Mouse (Mus musculus) limb, embryonic 15.5 days (tissue): ENCODE measurements around the gene Amdhd2. TPM values are rescaled to one million over a fixed set of nuclear protein-coding genes. Genes with fewer than 3 reads are reported as not detected.
"Not testable (repeated sequence)": the region's sequence is repeated elsewhere in the genome, so short reads cannot be mapped to it uniquely, and the experiment has no call there.

Experiments
- ATAC-seq: fragments of 200-750 bp; cut with Nextera tagmentation; 2 replicates; pipeline ENCODE4 v1.8.0; 2017; ENCODE audit warnings: low read depth, moderate TSS enrichment; ENCODE audit not compliant: insufficient number of reproducible peaks, low FRiP score, low TSS enrichment
- H3K27ac ChIP-seq: fragments of 300-500 bp; sonication (generic); 2 replicates; pipeline ENCODE4 v1.5.1; 2015; ENCODE audit warnings: moderate library complexity, mild to moderate bottlenecking, inconsistent platforms
- H3K27me3 ChIP-seq: fragments of 300-500 bp; sonication (generic); 2 replicates; pipeline ENCODE4 v1.6.1; 2015; ENCODE audit warnings: inconsistent platforms
- H3K36me3 ChIP-seq: fragments of 300-500 bp; sonication (generic); 2 replicates; pipeline ENCODE4 v1.6.1; 2015; ENCODE audit warnings: inconsistent platforms
- H3K4me1 ChIP-seq: fragments of 300-500 bp; sonication (generic); 2 replicates; pipeline ENCODE4 v1.6.1; 2015; ENCODE audit warnings: inconsistent platforms
- H3K4me2 ChIP-seq: fragments of 300-500 bp; sonication (generic); 2 replicates; pipeline ENCODE4 v1.6.1; 2015; ENCODE audit warnings: mild to moderate bottlenecking, inconsistent platforms
- H3K4me3 ChIP-seq: fragments of 300-500 bp; sonication (generic); 2 replicates; pipeline ENCODE4 v1.5.1; 2015; ENCODE audit warnings: mild to moderate bottlenecking, inconsistent platforms
- H3K9ac ChIP-seq: fragments of 300-500 bp; sonication (generic); 2 replicates; pipeline ENCODE4 v1.6.1; 2015; ENCODE audit warnings: inconsistent platforms
- H3K9me3 ChIP-seq: fragments of 300-500 bp; sonication (generic); 2 replicates; pipeline ENCODE4 v1.6.1; 2016; ENCODE audit warnings: inconsistent platforms
- WGBS: fragments of 180-500 bp; shearing (Covaris S2); methylation state at CpG from one replicate; pipeline ENCODE4 v1.1.7; 2015; 5-methylcytosine and 5-hydroxymethylcytosine counted together
- polyA plus RNA-seq: library from polyadenylated mRNA; unstranded; fragments of >200 nt; fragmentation: Nextera tagmentation; extraction: Ambion mirVana; gene quantifications from 2 replicates; pipeline ENCODE4 v1.2.1, GENCODE M21; 2015

The Amdhd2 gene
- polyA plus RNA-seq, 1 experiment from 2014 or later = 30.0 TPM

DNA sequence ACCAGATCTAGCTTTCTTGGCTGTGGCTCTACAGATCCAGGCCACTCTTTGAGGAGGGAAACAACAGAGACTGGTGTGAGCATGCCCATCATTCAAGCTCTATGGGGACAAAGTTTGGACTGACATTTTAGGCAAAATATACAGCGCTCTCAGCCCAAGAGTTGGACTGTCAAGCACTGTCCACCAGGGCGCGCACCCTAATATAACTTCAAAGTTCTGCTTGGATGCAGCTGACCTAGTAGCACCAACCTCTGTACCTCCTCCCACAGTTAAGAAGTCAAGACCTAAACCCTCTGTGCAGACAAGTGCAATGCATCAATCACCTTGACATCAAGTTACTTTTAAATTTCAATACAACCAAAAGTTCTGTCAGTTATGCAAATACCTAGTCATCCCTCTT, 32.0 kb downstream of the Amdhd2 start:
- WGBS = 90% methylated on average over 3 of the region's 3 CpGs
- no peaks in the 10 kb centered on the region for H3K9me3 ChIP-seq

DNA sequence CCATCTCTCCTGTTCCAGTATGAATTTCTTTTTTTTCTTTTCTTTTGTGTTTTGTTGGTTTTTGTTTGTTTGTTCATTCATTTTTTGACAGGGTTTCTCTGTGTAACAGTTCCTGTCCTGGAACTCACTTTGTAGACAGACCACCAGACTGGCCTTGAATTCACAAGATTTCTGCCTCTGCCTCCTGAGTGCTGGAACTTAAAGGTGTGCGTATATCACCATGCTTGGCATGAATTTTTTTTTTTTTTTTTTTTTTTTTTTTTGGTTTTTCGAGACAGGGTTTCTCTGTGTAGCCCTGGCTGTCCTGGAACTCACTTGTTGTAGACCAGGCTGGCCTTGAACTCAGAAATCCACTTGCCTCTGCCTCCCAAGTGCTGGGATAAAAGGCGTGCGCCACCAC, 34.3 kb downstream of the Amdhd2 start:
- not testable (repeated sequence) for H3K4me3 ChIP-seq, H3K27ac ChIP-seq, H3K4me2 ChIP-seq, H3K27me3 ChIP-seq, H3K9ac ChIP-seq, H3K36me3 ChIP-seq, H3K4me1 ChIP-seq, H3K9me3 ChIP-seq, ATAC-seq
- WGBS = 93% methylated on average over 3 of the region's 4 CpGs

More for the DNA sequence above, 32.0 kb downstream of the Amdhd2 start:
- H3K27me3 ChIP-seq = no peaks in the 10 kb centered on the region
- ATAC-seq = no peak
- H3K27ac ChIP-seq = no peak overlapping the region
- H3K4me2 ChIP-seq = no peak overlapping the region
- H3K4me3 ChIP-seq = no peak overlapping the region
- no peak overlapping the region for H3K9ac ChIP-seq
- no peaks in the 10 kb centered on the region for H3K4me1 ChIP-seq
- H3K36me3 ChIP-seq = no peaks in the 10 kb centered on the region

DNA sequence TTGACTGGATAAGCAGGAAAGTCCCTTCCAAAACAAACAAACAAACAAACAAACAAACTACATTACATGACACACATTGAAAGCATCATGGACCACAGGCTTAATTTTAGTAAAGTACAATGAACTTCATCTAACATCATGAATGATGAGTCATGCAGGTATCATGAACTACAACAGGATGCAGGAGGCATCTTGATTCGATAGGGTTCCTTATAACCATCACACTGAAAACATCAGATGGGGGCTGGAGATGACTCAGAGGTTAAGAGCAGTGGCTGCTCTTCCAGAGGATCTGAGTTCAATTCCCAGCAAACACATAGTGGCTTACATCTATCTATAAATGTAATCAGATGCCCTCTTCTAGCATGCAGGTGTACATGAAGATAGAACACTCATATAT, 36.0 kb downstream of the Amdhd2 start:
- Histone ChIP-seq H3K9me3 (no peaks in the 10 kb centered on the region), H3K4me3 (no peak overlapping the region), H3K4me1 (no peaks in the 10 kb centered on the region), H3K4me2 (no peak overlapping the region), H3K36me3 (no peaks in the 10 kb centered on the region), H3K27ac (no peak overlapping the region), H3K27me3 (no peaks in the 10 kb centered on the region), H3K9ac (no peak overlapping the region)
- 71% methylated on average over 1 of the region's 1 CpGs for WGBS
- no peak for ATAC-seq

DNA sequence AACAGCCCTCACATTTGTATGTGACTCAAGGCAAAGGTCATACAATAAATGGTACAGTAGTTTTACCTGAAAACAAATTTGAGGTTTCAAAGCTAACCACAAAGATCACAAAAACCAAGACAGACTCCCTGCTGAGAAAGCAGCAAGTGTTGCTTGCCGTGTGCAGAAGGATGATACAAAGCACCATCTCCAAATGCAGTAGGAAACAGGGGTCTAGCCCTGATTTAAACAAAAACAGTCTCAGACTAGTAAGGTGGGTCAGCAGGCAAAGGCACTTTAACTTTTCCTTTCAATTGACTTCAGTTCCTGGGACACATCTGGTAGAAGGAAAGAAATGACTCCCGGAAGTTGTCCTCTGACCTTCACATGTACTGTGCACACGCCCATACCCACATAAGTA, 36.8 kb downstream of the Amdhd2 start:
- Histone ChIP-seq H3K9me3 (no peaks in the 10 kb centered on the region), H3K9ac (no peak overlapping the region), H3K4me3 (no peak overlapping the region), H3K36me3 (no peaks in the 10 kb centered on the region; the same call in 1 of the 2 replicates), H3K4me1 (no peaks in the 10 kb centered on the region), H3K27me3 (no peaks in the 10 kb centered on the region), H3K27ac (no peak overlapping the region), H3K4me2 (no peak overlapping the region)
- WGBS = 84% methylated on average over 3 of the region's 3 CpGs
- no peak for ATAC-seq

DNA sequence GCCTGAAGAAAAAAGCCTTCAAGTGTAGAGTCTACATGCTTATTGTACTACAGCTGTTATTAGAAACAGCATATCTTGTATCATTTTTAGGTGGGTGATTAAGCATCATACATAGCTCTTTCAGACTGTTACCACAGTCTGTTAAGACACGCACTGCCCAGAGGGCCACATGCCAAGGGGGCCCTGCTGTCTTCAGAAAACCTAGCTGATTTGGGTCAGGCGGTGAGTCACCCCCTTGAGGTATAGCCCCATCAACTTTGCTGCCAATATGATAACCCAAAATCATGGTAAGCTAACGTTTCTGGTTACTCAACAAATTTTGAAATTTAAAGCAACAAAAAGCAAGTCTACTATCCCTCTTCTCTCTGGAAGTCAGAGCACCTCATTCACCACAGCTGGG, 44.1 kb downstream of the Amdhd2 start:
- H3K9ac ChIP-seq = no peak overlapping the region
- no peak overlapping the region for H3K27ac ChIP-seq
- H3K27me3 ChIP-seq = no peaks in the 10 kb centered on the region
- peaks cover 9% of the 10 kb centered on the region; the same call in 1 of the 2 replicates for H3K4me1 ChIP-seq
- H3K4me3 ChIP-seq = no peak overlapping the region
- WGBS = 71% methylated on average over 3 of the region's 3 CpGs
- no peak overlapping the region for H3K4me2 ChIP-seq
- no peaks in the 10 kb centered on the region for H3K9me3 ChIP-seq
- H3K36me3 ChIP-seq = no peaks in the 10 kb centered on the region; the same call in 1 of the 2 replicates
- no peak for ATAC-seq

DNA sequence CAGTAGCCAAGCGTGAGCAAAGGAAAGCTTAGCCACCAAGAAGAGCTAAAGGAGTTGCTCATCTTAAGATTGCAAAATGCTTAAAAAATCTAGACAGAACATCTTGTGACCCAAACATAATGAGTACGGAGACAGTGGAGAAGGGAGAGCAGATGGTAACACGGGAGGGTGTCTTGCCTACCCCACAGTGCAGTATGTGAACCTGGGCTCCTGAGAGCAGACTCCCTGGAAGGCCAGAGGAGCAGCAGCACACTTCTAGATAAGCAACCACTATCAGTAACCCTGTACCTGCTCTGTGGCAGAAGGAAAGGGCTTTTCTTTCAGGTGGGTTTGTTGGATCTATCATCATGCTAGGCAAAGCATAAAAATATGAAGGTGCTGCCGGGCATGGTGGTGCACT, 50.5 kb downstream of the Amdhd2 start:
- Histone ChIP-seq H3K4me3 (no peak overlapping the region), H3K9me3 (no peaks in the 10 kb centered on the region), H3K4me1 (peaks cover 6% of the 10 kb centered on the region; the same call in 1 of the 2 replicates), H3K9ac (no peak overlapping the region), H3K4me2 (no peak overlapping the region), H3K36me3 (peaks cover 18% of the 10 kb centered on the region), H3K27ac (no peak overlapping the region), H3K27me3 (no peaks in the 10 kb centered on the region)
- 88% methylated on average over 4 of the region's 4 CpGs for WGBS
- no peak for ATAC-seq

DNA sequence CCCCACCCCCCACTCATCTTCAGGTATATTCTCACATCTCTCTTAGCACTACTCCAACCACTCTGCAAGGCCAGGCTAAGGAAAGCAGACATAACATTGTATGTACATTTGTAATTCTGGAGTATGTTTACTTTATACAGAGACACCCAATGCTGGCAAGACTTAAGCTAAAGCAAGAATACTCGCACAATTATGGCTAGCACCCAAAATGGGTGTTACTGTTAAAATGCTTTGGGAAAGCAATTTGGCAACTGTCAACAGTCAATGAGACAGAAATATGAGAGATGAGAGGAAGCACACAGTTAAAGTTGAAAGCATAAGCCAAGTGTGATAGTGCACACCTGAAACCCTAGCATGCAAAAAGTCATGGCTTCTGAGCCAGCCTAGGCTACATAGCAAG, 52.3 kb downstream of the Amdhd2 start:
- Histone ChIP-seq H3K27me3 (no peaks in the 10 kb centered on the region), H3K36me3 (peaks cover 25% of the 10 kb centered on the region), H3K27ac (no peak overlapping the region), H3K4me2 (no peak overlapping the region), H3K4me3 (no peak overlapping the region), H3K4me1 (0 out of 2 replicates have a peak, but pooled peaks cover under 1% of the 10 kb centered on the region), H3K9me3 (no peaks in the 10 kb centered on the region), H3K9ac (no peak overlapping the region)
- WGBS = 72% methylated on average over 1 of the region's 1 CpGs
- no peak for ATAC-seq

DNA sequence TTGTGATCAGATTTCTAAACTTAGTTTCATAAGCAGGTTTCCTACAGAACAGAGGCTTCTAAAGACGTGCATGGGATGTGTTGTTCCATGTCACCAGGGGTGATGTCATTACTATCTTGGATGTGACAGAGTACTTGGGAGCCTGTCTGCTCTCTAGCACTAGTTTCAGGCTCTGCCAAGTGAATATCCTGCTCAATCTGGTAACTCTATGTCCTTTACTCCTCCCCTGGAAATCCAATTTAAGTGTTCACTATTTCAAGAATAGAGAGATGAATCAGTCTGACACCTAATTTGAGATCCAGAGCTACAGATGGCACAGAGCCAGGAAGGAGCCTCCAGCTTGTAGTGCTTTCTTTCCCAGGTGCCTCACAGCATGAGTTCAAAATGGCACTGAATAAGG, 54.7 kb downstream of the Amdhd2 start:
- Histone ChIP-seq H3K4me3 (no peak overlapping the region), H3K4me1 (no peaks in the 10 kb centered on the region), H3K27ac (no peak overlapping the region), H3K4me2 (no peak overlapping the region), H3K9ac (no peak overlapping the region), H3K9me3 (no peaks in the 10 kb centered on the region), H3K36me3 (peaks cover 45% of the 10 kb centered on the region), H3K27me3 (no peaks in the 10 kb centered on the region)
- no peak for ATAC-seq
- WGBS = 54% methylated on average over 1 of the region's 1 CpGs

Other genes with a start within 250 kb of the Amdhd2 start
- gene Dcpp3, start 246.3 kb downstream of the Amdhd2 start, polyA plus RNA-seq = 0.69 TPM in 1 of 2 replicates, not detected in the other
- gene Sbp, start 222.1 kb downstream of the Amdhd2 start, polyA plus RNA-seq = not detected in 2 replicates
- not detected in 2 replicates for gene Sbpl, start 208.5 kb downstream of the Amdhd2 start, polyA plus RNA-seq
- not detected in 2 replicates for gene Prss30, start 183.2 kb downstream of the Amdhd2 start, polyA plus RNA-seq
- gene Prss22, start 165.7 kb downstream of the Amdhd2 start, polyA plus RNA-seq = 1.1 and 1.4 TPM in 2 replicates
- gene Prss27, start 125.6 kb downstream of the Amdhd2 start, polyA plus RNA-seq = 8.6 and 9.6 TPM in 2 replicates
- gene Kctd5, start 90.3 kb downstream of the Amdhd2 start, polyA plus RNA-seq = 60.9 and 62.9 TPM in 2 replicates
- 38.6 and 50.0 TPM in 2 replicates for gene Pdpk1, start 12.8 kb downstream of the Amdhd2 start, polyA plus RNA-seq
- 488 and 521 TPM in 2 replicates for gene Atp6v0c, start 5.9 kb upstream of the Amdhd2 start, polyA plus RNA-seq
- gene Tbc1d24, start 41.8 kb upstream of the Amdhd2 start, polyA plus RNA-seq = 7.3 and 7.4 TPM in 2 replicates
- gene Ntn3, start 45.8 kb upstream of the Amdhd2 start, polyA plus RNA-seq = 8.8 and 13.8 TPM in 2 replicates
- gene Tedc2, start 57.1 kb upstream of the Amdhd2 start, polyA plus RNA-seq = 10.3 and 11.4 TPM in 2 replicates
- 45.0 and 47.9 TPM in 2 replicates for gene Ccnf, start 87.7 kb upstream of the Amdhd2 start, polyA plus RNA-seq
- gene Abca17, start 187.3 kb upstream of the Amdhd2 start, polyA plus RNA-seq = 0.26 TPM in 1 of 2 replicates, not detected in the other
- 8.0 and 9.3 TPM in 2 replicates for gene Abca3, start 188.2 kb upstream of the Amdhd2 start, polyA plus RNA-seq